Mouse (Mus musculus): Measurements from ENCODE around the gene Gnpat. TPM values are rescaled to one million over a fixed set of nuclear protein-coding genes. Genes with fewer than 3 reads are reported as not detected.

Gnpat gene
- total and polyA plus RNA-seq, 3 experiments: 74.3 to 637 (median 117) TPM

- Histone ChIP-seq H3K27ac (ENCODE audit: control insufficient read depth, low read depth, low read length) (no peak overlapping the region), H3K4me1 (ENCODE audit: control insufficient read depth in 1 of 2, insufficient read depth in 2 of 2, low read length in 2 of 2) (peaks cover 6 to 18% of the 10 kb centered on the region in 2 experiments), H3K36me3 (ENCODE audit: control insufficient read depth in 1 of 2, insufficient read depth in 2 of 2, low read length in 2 of 2) (peaks cover 6 to 17% of the 10 kb centered on the region in 2 experiments), H3K27me3 (ENCODE audit: control insufficient read depth in 1 of 2, insufficient read depth in 2 of 2, low read length in 2 of 2) (no peaks in the 10 kb centered on the region), H3K9ac (ENCODE audit: control insufficient read depth, low read depth, low read length, poor library complexity, severe bottlenecking) (no peak overlapping the region), H3K79me2 (ENCODE audit: control insufficient read depth, insufficient read depth, low read length, poor library complexity) (peaks cover 18% of the 10 kb centered on the region; the same call in 1 of the 2 replicates), H3K9me3 (replicated peaks; ENCODE audit: insufficient read depth, low read length) (no peaks in the 10 kb centered on the region), H3K4me3 (ENCODE audit: control insufficient read depth in 1 of 2, insufficient read depth in 1 of 2, low read depth in 2 of 2, low read length in 2 of 2) (no peak overlapping the region)
- DNase-seq (ENCODE audit: low read depth, low spot score): no peak
- TF ChIP-seq GABPA (IDR thresholded peaks at IDR 0.05; ENCODE audit: low read depth, low read length) (no peak), CHD1 (IDR thresholded peaks at IDR 0.05; ENCODE audit: low read depth, low read length) (no peak), POLR2A (IDR thresholded peaks at IDR 0.05; ENCODE audit: control insufficient read depth in 1 of 2, insufficient read depth in 1 of 2, low read depth in 1 of 2, low read length in 2 of 2, poor library complexity in 1 of 2) (no peak), GATA1 (IDR thresholded peaks at IDR 0.05; ENCODE audit: low read depth, low read length) (no peak), ETS1 (IDR thresholded peaks at IDR 0.05; ENCODE audit: low read depth, low read length) (no peak), UBTF (IDR thresholded peaks at IDR 0.05; ENCODE audit: borderline replicate concordance, insufficient read depth, low read depth, low read length) (no peak), ZMIZ1 (IDR thresholded peaks at IDR 0.05; ENCODE audit: low read depth, low read length) (no peak), SIN3A (IDR thresholded peaks at IDR 0.05; ENCODE audit: low read length) (no peak), MEF2A (IDR thresholded peaks at IDR 0.05; ENCODE audit: extremely low read depth, insufficient replicate concordance, low read depth, low read length, poor library complexity, severe bottlenecking) (no peak), MAFK (IDR thresholded peaks at IDR 0.05; ENCODE audit: borderline replicate concordance, low read depth, low read length) (no peak)
Observed at GRCm38 (mm10) chr8:124926351-124926771, 63.5 kb downstream of the Gnpat start.

- TF ChIP-seq POLR2AphosphoS5 (IDR thresholded peaks at IDR 0.05; ENCODE audit: borderline replicate concordance, low read depth, low read length) (no peak), SMC3 (IDR thresholded peaks at IDR 0.05; ENCODE audit: low read depth, low read length) (no peak), EP300 (IDR thresholded peaks at IDR 0.05; ENCODE audit: low read depth in 1 of 2, low read length in 2 of 2) (no peak), MXI1 (IDR thresholded peaks at IDR 0.05; ENCODE audit: low read depth, low read length) (no peak), MEF2A (IDR thresholded peaks at IDR 0.05; ENCODE audit: extremely low read depth, insufficient replicate concordance, low read depth, low read length, poor library complexity, severe bottlenecking) (no peak), USF2 (IDR thresholded peaks at IDR 0.05; ENCODE audit: borderline replicate concordance in 1 of 2, insufficient read depth in 1 of 2, low read depth in 1 of 2, low read length in 2 of 2) (no peak), SIN3A (IDR thresholded peaks at IDR 0.05; ENCODE audit: low read length) (no peak), TBP (IDR thresholded peaks at IDR 0.05; ENCODE audit: low read depth, low read length) (no peak), BHLHE40 (IDR thresholded peaks at IDR 0.05; ENCODE audit: borderline replicate concordance, low read depth, low read length) (no peak), TAL1 (IDR thresholded peaks at IDR 0.05; ENCODE audit: low read length) (no peak), RCOR1 (IDR thresholded peaks at IDR 0.05; ENCODE audit: low read depth, low read length) (no peak), MAX (IDR thresholded peaks at IDR 0.05; ENCODE audit: low read length) (no peak), NRF1 (IDR thresholded peaks at IDR 0.05; ENCODE audit: insufficient read depth, low read depth, low read length, poor library complexity, severe bottlenecking) (no peak)
- peaks cover 0 to 6% of the 10 kb centered on the region in 2 experiments; a peak in 2 of 4 replicates for H3K36me3 ChIP-seq (ENCODE audit: control insufficient read depth in 1 of 2, insufficient read depth in 2 of 2, low read length in 2 of 2)
Observed at GRCm38 (mm10) chr8:124929006-124929405, 66.2 kb downstream of the Gnpat start.

More at GRCm38 (mm10) chr8:124929006-124929405, 66.2 kb downstream of the Gnpat start:
- Histone ChIP-seq H3K27ac (ENCODE audit: control insufficient read depth, low read depth, low read length) (no peak overlapping the region), H3K79me2 (ENCODE audit: control insufficient read depth, insufficient read depth, low read length, poor library complexity) (peaks cover 18% of the 10 kb centered on the region), H3K4me3 (ENCODE audit: control insufficient read depth in 1 of 2, insufficient read depth in 1 of 2, low read depth in 2 of 2, low read length in 2 of 2) (no peak overlapping the region), H3K4me1 (ENCODE audit: control insufficient read depth in 1 of 2, insufficient read depth in 2 of 2, low read length in 2 of 2) (no peaks in the 10 kb centered on the region), H3K9ac (ENCODE audit: control insufficient read depth, low read depth, low read length, poor library complexity, severe bottlenecking) (no peak overlapping the region), H3K27me3 (ENCODE audit: control insufficient read depth in 1 of 2, insufficient read depth in 2 of 2, low read length in 2 of 2) (no peaks in the 10 kb centered on the region), H3K9me3 (replicated peaks; ENCODE audit: insufficient read depth, low read length) (no peaks in the 10 kb centered on the region)
- no peak for DNase-seq (ENCODE audit: low read depth, low spot score)

All from MEL (cell line).